Mouse (Mus musculus) mature B cell (primary cell): ENCODE data around the gene Irak3.

Experiments
- in situ Hi-C: fragments of 300-500 bp; cut with MboI; formaldehyde crosslinking; loops from 2 replicates; pipeline ENCODE4 v1.14.3; 2019

Gene Irak3

DNA sequence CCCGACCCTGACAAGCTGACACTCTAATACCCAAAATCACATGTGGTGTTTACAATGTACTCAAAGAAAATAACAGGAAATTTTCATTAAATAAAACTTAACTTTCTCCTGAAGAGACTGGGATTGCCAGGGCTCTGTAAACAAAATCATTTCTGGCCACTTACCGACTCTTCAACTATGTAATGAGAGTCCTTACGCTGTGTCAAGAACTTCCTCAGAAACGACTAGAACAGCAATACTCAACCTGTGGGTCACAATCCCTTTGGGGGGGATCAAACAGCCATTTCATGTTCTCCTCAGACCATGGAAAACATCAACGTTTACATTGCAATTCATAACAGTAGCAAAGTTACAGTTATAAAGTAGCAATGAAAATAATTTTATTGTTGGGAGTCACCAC lies 104.4 kb downstream of the Irak3 start:
- in situ Hi-C loops = no loop called here

DNA sequence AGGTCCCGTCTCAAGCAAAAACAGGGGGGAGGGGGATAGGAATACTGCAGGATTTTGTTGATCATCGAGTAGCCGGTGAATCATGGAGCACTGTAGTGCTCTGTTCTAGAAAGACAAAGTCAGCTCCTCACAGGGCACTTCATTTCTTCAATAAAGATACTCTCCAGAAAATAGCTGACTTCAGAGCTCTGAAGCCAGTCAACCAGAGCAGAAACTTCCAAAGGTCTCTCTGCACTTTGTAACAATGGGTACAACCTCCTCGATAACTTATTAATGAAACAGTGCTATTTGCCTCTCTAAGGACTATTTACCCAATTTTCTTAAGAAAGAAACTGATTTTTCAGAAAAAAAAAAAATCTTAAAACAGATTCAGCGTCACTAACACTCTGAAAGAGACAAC lies 106.2 kb downstream of the Irak3 start:
- in situ Hi-C loops = no loop called here

DNA sequence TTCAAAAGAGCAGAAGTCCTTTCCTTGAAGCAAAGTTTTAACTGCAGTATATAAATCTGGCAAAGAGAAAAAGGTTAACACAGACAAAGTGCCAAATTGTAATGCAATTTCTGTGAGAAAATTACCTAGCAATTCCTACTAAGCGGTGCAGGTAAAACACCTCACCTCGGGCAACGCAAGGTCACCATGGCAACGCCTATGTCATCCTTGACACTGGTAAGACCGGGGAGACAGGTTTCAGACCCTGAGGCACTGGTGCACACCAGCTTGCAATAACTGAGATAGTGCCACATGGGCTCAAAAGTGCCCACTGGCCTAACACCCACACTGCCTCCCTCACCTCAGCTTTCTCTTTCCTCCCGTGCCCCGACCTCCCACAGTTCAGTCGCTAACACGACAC lies 106.8 kb downstream of the Irak3 start:
- in situ Hi-C loops = no loop called here

DNA sequence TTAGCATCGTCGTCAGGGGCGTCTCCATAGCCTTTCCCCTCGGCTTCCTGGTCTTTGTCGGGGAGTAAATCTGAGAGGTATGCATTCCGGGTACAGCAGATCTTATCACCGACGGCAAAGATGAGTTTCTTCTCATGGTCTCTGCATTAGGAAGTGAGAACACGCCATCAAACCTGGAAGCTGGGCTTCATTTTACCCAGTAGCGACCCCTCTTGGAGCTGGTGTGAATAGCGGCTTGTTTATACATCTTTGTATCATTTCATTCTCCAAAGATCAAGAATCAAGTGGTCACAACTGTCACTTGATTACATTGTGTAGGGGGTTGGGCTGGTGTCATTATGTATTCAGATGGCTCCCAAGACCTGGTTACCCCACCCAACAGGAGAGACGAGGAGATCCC lies 109.4 kb downstream of the Irak3 start:
- in situ Hi-C loops = no loop called here
